Mouse (Mus musculus) right cerebral cortex, postnatal 10 days (tissue): ENCODE measurements around the gene Cand1.

Experiments used
- DNase-seq, 2 experiments: peaks; one replicate each; pipeline ENCODE4 v3.0.0; 2021; ENCODE audit warnings: low spot score in 2 of 2

The Cand1 gene

DNA sequence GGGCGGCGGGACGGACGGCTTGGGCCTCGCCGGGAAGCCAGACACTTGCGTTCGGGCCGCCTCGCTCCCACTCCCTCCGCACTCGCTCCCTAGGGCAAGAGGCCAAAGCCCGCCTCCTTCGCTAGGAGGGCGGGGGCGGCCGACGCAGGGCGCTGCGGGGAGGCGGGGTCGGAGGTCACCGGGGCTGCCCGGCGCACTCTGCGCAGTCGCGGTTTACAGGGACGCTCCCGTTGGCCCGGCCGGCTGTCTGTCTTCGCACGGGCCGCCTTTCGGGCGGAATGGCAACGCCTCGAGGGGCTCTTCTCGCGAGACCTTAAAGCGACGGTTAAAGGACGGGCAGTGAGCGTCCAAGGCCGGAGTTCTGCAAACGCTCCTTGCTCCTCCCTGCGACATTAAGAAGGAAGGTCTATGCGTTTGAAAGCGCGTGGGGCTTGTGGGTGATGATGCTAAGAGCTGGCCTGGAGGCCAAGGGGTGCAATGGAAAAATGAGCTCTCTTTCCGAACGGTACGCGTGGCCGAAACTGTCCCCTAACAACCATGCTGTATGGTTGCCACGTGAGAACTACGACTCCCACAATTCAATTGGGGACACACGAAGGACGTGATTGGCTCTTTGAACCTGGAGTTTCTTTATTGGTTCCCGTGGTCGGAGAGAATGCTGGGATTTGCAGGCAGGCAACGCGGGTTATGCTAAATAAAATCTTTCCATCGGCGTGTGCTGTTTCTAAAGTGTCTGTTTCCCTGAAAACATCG lies at the start of gene Cand1:
Gene Cand1 (minus strand): TSS at position 87 of the 753 bp plus-strand sequence.
- peak; percentile 99 to 100 for DNase-seq

DNA sequence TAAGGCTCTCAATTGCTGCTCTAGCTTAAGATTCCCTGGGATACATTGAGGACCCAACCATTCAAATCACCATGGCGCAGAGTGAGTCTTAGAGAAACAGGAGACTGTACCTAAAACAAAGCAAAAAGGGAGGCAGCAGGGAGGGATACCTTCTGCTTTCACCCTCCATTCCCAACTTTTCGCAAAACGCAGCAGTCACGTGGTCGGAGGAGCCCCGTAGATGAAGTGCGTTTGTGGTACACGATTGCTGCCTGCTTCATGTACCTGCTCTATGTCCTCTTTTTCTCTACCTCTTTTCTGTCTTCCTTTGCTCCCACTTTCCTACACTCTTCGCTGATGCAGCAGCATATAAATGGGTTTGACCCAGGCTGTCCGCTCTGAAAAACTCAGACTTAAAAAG lies 39.0 kb upstream of the Cand1 start:
- no peak for DNase-seq

DNA sequence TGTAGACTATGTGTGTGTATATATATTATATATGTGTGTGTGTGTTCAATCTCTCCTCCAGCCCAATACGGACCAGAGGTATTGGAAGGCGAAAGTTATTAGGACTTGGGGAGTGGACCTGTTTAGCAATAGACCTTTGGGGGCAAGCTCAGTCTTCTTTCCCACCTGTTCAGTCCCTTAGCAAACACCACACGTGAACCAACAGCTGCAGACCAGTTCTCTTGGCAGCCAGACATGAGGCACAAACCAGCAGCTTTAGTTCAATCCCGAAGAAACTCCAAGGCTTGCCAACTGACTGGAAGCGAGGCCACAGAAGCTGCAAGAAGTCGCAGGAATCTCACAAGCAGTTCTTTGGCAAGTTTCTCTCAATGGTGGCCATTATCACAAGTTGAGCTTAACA lies 34.5 kb upstream of the Cand1 start:
- no peak for DNase-seq

DNA sequence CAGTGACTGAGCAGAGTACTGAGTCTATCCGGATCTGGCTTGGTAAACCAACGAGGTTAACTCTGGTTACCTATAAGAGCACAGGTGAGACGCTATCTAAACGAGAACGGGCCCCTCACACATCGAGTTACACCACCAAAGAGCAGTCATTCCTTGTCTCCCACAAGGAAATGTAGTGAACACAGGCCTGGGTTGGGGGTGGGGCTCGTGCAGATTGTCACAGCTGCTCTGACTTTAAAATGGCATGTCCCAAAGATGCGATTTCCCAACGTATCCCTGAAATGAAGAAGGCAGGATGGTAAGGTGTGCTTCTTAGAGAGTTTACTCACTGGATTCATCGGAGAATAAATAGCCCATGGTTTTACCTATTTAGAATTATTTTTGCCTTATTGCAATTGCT lies 32.7 kb upstream of the Cand1 start:
- no peak for DNase-seq

DNA sequence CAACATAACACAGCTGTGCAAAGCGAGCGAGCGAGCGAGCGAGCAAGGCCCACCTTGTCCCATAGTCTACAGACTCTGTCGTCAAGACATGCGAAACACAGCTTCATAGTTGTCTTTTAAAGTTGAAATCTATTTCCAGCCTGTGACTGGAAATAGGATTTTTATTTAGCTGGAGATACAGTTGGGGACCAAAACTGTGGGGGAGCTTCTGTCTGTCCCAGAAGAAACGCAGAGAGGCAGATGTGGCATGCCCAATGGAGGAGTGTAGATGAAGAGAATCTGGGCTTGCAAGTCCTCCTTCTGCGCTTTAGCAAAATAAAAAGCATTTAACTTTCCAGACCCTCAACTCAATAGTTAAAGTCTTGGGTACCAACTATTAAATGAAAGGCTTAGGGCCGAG lies 32.1 kb upstream of the Cand1 start:
- DNase-seq: peak; percentile 26 to 41

DNA sequence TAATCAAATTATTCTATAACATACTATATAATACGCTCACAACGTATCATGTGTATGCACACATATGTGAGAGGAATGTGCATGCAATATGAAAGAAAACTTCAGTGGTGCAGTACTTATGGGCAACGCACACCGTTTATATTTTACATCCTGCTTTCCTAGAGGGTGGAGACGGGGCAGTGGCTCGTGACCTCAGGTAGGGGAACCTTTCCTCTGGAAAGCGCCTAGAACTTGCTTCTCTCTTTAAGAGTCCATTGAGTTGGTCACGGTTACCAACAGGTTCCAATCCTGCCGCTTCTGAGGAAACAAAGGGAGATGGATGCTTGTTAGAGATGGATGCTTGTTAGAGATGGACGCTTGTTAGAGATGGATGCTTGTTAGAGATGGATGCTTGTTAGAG lies 31.2 kb upstream of the Cand1 start:
- no peak for DNase-seq

DNA sequence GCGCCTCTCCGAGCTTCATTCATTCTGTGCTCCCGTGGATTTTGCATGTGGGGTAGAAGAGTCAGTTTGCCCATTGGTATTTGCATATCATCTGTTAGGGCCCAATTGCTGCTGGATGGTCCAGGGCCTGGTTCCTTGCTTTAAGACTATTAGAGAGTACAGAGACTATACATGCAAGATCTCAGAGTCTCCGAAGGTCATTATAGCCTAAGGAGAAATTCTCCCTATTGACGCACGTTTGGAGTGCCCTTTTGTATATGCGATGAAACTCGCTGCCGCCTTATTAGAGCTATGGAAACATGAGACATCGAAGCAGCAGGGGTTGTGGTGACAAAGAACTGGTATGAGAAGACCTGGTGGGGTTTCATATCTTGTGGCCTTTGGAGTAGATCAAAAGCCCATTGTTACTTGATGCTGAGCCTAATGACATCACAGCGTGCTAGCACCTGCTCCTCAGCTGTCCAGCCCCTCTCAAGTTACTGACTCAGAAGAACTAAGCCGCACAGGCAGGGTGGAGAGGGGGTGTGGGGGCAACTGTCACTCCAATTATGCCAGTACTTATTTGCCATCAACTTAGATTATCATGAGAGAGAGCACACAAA lies 30.6 kb upstream of the Cand1 start:
- DNase-seq: no peak

DNA sequence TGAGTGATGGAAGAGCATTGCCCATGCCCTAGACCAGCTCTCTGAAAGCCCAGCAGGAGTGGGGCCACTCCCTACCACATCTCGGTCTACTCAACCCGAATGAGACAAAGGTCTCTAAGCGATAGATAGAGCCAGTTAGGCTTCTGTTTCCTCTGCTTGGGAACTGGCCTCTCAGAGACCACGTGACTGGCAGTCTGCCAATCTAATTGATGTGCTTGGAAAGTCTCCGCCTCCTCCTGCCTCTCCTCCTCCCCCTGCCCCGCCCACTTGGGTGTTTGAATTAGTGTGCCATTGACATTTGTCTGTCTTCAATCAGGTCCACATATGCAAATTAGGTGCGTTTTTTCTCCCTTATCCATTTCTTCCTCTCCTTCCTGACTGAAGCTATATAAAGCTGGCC lies 24.9 kb upstream of the Cand1 start:
- DNase-seq: peak in 1 of 2 experiments; percentile 28

DNA sequence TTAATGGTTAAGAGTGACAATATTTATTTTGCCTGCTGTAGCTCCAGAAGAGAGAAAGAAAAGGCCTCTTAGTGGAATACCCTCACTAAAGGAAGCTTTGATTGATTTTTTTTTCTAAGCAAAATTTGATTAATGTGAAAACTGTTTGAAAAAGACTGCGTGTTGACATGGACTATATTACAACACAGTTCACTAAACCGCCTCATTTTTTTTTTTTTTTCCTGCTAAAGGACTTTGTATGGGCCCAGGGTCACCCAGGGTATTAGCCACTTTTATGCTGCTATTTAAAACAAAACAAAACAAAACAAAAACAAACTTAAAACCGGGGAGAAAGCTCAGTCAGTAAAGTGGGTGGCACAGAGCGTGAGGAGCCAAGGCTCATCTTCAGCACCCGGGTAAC lies 23.0 kb upstream of the Cand1 start:
- no peak for DNase-seq

DNA sequence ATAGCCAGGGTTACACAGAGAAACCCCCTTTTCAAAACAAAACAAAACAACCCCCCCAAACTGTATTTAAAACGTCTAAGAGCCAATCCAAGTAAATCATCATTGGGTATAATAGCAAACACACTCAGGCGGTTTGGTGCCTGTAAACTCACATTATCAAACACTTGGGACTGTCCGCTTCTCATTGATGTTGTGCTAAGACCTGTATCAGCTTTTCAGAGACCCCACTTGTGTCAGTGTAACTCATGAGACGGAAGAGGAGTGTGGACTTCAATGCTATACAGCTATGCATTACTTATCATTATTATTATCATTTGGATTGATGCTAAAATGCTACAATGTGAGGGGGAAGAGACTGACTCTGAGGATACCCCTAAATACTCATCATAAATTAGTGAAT lies 18.0 kb upstream of the Cand1 start:
- no peak for DNase-seq

DNA sequence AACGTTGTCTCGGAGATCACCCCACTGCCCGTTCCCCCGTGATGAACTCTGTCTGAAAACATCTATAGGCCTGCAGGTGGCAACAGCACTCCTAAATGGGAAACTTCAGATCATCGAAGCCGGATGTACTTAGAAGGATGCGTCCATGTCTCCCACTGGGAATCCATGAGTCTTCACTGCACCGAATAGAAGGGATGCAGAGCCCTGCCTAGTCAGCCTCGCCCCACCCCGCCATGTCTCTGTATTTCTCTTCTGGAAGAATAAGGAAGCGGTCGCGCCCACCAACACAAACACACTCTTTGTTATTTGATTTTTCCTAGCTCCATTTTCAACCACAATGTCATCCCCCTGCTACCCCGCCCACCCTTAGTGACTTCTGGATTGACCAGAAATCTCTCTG lies 4.3 kb upstream of the Cand1 start:
- DNase-seq: peak in 1 of 2 experiments; percentile 30

DNA sequence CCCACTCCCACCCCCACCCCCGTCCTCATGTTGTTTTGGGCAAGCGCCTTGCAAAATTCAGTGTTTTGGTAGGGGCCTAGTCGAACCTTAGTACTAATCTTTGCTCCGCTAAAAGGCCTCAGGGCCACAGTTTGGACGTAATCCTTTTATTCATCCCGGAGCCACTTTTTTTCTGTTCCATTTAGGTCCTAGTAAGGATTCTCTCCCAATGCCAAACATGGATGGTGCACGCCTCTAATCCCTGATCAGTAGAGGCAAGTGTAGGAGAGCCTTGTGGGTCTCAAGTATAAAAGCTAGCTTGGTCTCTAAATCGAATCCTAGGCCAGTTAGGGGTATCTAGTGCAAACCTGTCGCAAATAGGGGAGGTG lies 851 bp upstream of the Cand1 start:
- DNase-seq: no peak

DNA sequence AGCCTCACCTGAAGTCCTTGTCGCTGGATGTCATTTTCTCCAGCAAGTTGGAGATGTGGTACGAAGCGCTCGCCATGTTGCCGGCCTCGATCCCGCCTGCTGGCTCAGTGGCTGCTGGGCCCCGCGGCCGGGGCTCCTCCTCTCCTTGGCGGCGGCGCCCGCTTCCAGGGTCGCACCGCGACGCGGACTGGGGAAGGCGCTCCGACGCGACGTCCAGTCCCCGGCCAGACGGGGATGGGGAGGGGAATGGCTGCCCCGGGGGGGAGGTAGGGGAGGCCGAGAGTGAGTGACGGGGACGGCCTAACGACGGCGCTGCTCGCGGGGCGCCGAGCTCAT lies 254 bp downstream of the Cand1 start:
- DNase-seq: no peak

DNA sequence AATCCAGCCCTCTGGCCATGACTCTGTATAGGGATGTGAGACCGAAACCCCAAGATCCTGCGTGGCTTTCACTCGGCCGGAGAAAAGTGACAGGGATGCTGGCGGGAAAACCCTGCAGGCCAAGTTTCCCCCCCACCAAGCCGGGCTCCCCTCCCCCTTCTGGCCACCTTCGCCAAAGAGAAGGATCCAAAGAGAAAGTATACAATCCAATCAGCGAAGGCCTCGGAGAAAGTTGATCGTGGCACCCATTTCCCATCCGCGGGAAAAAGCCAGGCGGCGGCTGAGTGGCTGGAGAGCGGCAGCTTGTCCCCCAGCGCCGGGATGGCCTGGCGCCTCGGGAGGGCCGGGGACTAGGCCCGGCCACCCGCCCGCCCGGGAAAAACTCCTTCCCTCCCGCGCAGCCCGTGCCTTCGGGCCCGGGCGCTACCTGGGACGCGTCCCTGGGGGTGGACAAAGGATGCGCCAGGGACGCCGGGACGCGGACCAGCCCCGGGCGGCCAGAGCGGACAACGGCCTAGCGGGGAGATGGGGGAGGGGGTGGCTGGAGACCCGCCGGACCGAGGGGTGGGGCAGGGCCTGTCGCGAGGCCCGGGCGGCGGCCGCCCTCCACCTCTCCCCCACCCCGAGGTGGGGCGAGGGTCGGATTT lies 747 bp downstream of the Cand1 start:
- DNase-seq: peak; percentile 62 to 68

DNA sequence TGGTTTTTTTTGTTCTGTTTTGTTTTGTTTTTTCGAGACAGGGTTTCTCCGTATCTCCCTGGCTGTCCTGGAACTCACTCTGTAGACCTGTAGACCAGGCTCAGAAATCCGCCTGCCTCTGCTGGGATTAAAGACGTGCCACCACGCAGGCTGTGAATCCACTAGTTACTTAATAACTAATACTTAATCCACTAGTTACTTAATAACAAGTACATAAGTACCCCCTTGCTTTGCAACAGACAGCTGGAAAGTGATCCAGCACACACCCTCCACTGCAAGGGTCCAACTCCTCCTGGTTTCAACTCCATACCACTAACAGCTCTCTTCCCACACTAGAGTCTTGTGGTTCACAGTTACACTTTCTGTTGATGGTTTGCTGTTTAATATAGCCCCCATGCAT lies 8.3 kb downstream of the Cand1 start:
- DNase-seq: no peak

DNA sequence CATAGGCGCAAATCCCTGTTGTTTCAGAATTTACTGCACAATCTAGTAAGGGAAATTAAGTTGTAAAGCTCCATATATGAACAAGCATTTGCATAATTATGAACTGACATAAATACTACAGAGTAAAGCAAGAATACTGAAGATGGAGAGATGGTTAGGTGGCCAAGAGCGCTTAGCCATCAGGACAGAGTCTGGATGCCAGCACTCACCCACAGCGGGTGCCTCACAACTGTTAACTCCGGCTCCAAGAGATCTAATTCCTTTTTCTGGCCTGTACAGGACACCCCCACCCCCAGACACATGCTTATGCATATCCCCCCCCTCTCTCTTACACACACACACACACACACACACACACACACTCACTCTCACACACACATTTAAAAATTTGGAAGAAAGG lies 9.2 kb downstream of the Cand1 start:
- no peak for DNase-seq

DNA sequence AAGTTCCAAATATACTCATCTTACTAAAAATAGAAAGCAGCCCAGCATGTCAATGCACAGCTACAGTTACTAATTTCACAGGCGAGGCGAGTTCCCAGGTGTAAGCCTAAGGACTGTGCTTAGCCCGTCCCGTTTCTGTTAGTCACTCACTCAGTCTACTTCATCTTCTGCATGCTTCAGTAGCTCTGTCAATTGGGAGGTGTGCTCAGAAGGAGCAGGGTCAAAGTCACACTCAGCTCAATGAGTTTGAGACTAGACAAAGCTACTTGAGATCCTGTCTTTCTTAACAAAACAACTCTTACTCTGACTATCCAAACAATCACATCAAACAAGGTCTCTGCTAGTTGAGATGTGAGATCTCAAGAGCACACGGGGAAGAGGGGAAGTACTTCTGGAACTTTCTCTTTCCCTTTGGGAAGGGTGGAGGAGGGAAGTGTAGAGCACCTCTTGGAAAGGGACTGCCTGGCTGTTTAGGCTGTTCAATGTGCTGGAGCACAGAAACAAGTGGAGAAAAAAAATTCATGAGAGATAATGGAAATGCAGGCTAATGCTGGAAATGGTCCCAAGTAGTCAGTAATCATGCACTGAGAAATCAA lies 9.7 kb downstream of the Cand1 start:
- DNase-seq: no peak

DNA sequence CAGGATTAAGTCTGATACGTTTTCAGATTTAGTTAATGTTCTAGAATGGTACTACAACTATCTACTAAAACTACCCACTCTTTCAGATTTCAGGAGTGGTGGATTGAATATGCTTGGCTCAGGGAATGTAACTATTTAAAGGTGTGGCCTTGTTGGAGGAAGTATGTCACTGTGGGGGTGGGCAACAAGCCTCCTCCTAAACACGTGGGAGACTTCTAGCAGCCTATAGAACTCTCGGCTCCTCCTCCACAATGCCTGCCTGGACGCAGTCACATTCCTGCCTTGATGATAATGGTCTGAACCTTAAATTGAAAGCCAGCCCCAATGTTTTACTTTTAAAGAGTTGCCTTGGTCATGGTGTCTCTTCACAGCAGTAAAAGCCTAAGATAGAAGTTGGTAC lies 16.2 kb downstream of the Cand1 start:
- no peak for DNase-seq

DNA sequence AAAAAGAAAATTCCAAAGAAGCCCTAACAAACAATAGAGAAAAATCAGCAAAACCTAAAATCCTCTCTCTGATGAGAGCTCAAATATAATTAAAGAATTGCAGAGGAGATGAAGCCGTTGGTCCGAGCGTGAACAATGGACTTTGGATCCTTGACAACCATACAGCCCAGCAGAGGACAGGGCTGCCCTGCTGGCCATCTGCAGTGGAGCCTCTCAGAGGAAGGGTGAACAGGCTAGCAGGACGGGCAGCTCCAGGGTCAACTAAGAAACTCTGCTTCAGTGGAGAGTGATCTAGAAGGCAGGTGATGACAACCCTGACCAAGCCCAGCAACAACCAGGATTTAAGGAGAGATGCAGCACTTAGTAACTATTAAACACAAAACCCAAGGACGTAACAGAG lies 18.2 kb downstream of the Cand1 start:
- no peak for DNase-seq

DNA sequence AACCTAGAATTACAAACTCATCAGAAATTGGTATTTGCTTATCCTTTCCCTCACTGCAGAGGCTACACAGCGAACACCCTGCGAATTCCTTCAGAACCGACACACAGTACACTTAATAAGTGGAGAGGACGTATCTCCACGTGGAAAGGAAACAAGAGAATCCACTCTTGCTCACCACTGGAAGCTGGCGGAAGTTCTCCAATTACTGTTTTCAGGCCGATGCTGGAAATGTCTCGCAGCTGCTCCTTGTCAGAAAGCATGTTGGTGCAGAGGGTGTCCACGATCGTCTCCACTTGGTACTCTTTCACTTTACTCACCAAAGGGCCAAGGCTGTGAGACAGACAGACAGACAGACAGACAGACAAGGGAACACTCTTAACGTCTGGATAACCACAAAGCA lies 20.4 kb downstream of the Cand1 start:
- DNase-seq: no peak

DNA sequence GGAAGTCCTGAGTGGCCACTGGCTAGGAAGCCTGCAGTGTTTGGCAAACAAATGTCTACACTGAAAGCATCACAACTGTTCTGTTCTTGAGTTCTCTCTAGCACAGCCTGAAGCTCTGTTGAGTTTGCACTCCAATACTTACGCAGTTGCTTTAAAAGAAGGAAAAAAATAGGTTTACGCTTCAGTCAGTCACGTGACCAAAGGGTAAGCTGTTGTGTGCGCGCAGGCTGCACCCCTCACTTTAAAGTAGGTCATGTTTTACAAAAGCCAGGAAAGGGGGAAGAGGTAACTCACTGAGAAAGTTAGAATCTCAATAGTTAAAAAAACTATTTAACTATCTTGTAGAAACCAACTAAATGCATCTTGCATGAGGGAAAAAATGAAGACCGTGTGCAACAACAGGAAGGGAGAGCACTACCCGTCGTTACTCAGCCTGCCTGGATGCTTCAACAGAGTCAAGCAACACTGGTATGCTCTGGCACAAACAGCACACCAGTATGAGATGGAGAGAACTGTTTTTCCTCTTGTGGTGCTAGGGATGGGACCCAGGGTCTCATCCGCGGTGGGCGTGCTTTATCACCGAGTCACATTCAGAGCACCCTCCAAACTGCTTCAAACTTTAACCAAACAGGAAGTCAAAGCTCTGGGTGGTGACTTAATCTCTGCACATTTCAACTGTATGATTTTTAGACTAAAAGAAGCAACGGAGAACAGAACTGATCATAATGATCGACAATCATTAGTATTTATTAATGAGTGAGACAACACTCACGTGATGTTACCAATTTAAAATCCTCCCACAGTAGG lies 21.4 kb downstream of the Cand1 start:
- no peak for DNase-seq

DNA sequence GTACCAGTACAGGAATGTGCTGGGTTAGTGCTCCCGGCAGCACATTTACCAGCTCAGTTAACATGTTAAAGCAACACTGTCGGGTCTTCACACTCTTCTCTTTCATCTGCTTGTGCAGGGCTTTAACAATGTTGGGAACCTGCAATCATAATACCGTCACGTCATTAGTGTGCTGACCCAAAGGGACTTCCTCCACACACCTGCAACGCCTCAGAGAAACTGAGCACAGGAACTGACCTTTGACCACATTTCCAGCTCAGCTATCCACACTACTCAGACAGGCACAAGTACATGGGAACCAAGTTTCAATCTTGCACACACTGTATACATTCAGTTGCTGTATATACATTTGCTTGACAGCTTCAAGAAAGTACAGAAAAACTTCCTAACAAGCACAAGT lies 27.4 kb downstream of the Cand1 start:
- DNase-seq: no peak
